Mouse (Mus musculus) olfactory bulb, adult 2 months (tissue): ENCODE data around the gene Odf4. TPM values are rescaled to one million over a fixed set of nuclear protein-coding genes. Genes with fewer than 3 reads are reported as not detected.

Source experiments
- H3K27ac ChIP-seq: fragments of 200-500 bp; 2 replicates; pipeline ENCODE4 v1.5.1; 2012; ENCODE audit warnings: low read depth, low read length; ENCODE audit not compliant: insufficient read depth
- H3K4me1 ChIP-seq: fragments of 200-500 bp; 2 replicates; pipeline ENCODE4 v1.6.1; 2012; ENCODE audit warnings: low read length; ENCODE audit not compliant: control insufficient read depth, insufficient read depth
- H3K4me3 ChIP-seq: fragments of 200-500 bp; 2 replicates; pipeline ENCODE4 v1.5.1; 2012; ENCODE audit warnings: mild to moderate bottlenecking, low read depth, low read length, moderate library complexity; ENCODE audit not compliant: insufficient read depth
- CTCF ChIP-seq: fragments of 200-500 bp; IDR thresholded peaks from 2 replicates; pipeline ENCODE4 v1.5.1; 2012; ENCODE audit warnings: low read depth, mild to moderate bottlenecking, low read length, moderate library complexity; ENCODE audit not compliant: insufficient read depth
- POLR2A ChIP-seq: fragments of 200-500 bp; IDR thresholded peaks from 2 replicates; pipeline ENCODE4 v1.6.1; 2012; ENCODE audit warnings: mild to moderate bottlenecking, low read depth, low read length, moderate library complexity; ENCODE audit not compliant: insufficient read depth
- WGBS: fragments of 180-500 bp; shearing (Covaris S2); methylation state at CpG from one replicate; pipeline ENCODE4 v1.1.7; 2018; 5-methylcytosine and 5-hydroxymethylcytosine counted together
- polyA plus RNA-seq: library from polyadenylated mRNA; stranded (reverse); fragments of >200 nt; gene quantifications from 2 replicates; pipeline ENCODE4 v1.2.4, GENCODE M21; 2012; ENCODE audit warnings: low replicate concordance; ENCODE audit not compliant: missing spikeins, insufficient read depth, insufficient read length

Gene Odf4
- polyA plus RNA-seq, 1 experiment, result not detected

DNA sequence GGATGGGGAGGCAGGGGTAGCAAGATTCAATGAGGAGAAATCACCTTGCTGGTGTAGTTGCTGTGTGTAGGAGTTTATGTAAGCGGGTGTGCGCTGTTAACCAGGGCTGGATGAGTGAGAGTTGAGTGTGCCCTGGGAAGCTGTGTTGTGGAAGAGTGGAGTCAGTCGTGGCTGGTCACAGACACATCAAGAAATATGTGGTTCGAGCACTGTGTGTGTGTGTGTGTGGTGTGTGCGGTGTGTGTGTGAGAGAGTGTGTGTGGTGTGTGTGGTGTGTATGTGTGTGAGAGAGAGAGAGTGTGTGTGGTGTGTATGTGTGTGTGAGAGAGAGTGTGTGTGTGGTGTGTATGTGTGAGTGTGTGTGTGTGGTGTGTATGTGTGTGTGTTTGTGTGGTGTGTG, 28.6 kb upstream of the Odf4 start:
- no peak overlapping the region for H3K4me3 ChIP-seq
- 55% methylated on average over 5 of the region's 5 CpGs for WGBS
- H3K4me1 ChIP-seq, result peaks cover 14% of the 10 kb centered on the region; the same call in 1 of the 2 replicates
- no peak overlapping the region for H3K27ac ChIP-seq
- TF ChIP-seq CTCF (no peak), POLR2A (no peak)

DNA sequence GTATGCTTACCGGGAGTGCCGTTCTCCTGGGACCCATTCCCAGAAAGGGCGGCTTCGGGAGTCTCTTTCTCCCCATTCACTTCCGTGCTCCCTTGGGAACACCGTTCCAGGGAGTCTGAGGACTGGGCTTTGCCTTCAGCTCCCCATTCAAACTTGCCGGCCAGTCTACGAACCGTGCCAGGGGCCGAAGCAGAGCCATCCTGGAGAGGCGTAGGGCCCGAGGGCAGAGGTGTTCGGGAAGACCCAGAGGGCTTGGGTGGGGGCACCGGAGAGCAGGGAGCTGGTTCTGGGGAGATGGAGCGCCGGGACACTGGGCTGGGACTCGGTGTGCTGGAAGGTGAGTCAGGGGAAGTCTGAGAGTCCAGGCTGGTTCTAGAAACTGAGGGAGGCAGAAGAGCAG, 27.5 kb upstream of the Odf4 start:
- 6% methylated on average over 17 of the region's 17 CpGs for WGBS
- peaks cover 14% of the 10 kb centered on the region; the same call in 1 of the 2 replicates for H3K4me1 ChIP-seq

DNA sequence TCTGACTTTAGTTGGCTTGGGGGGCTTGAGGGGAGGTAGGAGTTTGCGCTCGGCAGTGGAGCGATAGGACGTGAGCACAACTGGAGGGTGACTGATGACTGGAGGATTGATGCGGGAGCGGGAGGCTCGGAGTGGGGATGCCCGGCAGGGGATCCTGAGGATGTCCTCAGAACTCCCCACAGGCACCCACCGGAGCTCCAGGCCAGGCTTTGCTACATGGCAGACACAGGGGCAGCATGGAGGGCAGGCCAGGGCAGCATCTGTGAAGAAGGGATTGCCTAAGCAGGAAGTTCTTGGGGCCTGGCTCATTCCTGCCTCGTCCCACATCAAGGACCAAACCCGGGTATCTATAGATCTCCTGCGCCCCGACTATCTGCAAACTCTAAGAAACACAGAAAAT, 27.0 kb upstream of the Odf4 start:
- no peak for TF ChIP-seq POLR2A
- no peak for TF ChIP-seq CTCF
- WGBS, result 52% methylated on average over 13 of the region's 13 CpGs
- H3K4me1 ChIP-seq, result peaks cover 14% of the 10 kb centered on the region; the same call in 1 of the 2 replicates
- H3K4me3 ChIP-seq, result no peak overlapping the region
- no peak overlapping the region for H3K27ac ChIP-seq

More for the DNA sequence above, 27.5 kb upstream of the Odf4 start:
- Histone ChIP-seq H3K4me3 (peak overlapping the region; percentile 34), H3K27ac (no peak overlapping the region)
- TF ChIP-seq CTCF, result no peak
- no peak for TF ChIP-seq POLR2A

DNA sequence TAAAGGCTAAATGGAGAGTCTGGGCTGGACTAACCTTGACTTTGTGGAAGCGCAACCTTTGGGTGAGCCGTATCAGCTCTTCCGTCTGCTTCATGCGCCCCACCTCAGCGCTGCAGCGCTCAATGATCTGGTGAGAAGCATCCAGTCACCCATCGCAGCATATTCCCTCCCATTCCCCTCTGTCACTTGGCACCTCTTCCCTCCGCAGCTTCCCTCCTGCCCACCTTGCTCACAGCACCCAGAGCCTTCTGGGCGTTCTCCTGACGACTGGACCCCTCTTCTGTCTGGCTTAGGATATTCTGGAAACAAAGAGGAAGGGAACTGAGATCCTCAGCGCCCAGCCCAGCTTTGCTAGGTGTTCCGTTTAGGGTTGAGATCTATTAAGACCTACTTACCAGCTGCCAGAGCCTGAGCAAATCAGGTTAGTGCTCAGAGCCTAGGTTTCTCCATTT, 20.7 kb upstream of the Odf4 start:
- no peak for TF ChIP-seq POLR2A
- TF ChIP-seq CTCF, result no peak
- WGBS, result 7% methylated on average over 12 of the region's 12 CpGs
- Histone ChIP-seq H3K27ac (no peak overlapping the region), H3K4me1 (peaks cover 9% of the 10 kb centered on the region), H3K4me3 (peak overlapping the region; percentile 6)

DNA sequence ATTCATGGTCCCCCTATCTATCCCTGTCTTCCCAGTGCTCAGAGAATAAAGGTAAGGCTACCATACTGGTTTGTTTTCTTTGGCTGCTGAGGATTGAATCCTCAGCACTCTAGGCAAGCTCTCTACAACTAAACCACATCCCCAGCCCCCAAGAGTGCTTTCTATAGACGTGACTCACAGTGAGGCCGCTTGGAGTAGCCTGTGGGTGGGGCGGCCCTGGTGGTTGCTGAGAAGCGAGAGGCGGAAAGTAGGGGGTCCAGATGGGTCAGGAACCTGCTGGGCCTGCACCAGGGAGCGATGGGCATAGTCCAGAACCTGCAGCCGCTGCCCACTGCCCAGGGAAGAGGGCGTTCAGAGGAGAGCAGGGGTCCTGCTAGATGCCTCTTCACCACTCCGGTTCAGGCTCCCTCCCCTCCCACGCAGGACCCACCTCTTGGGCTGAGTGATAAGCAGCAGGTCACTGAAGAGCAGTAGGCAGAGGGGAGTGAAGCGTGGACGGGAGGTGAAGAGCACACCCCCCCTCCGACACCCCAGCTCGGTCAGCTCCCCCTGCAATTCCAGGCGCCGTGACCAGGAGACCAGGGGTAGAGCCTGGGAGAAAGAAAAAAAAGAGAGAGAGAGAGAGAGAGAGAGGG, 20.0 kb upstream of the Odf4 start:
- Histone ChIP-seq H3K27ac (0 out of 2 replicates have a peak overlapping the region, but pooled peaks have one; percentile 21), H3K4me3 (peak overlapping the region; percentile 36), H3K4me1 (peaks cover 9% of the 10 kb centered on the region)
- 11% methylated on average over 16 of the region's 16 CpGs for WGBS
- no peak for TF ChIP-seq POLR2A
- no peak for TF ChIP-seq CTCF

DNA sequence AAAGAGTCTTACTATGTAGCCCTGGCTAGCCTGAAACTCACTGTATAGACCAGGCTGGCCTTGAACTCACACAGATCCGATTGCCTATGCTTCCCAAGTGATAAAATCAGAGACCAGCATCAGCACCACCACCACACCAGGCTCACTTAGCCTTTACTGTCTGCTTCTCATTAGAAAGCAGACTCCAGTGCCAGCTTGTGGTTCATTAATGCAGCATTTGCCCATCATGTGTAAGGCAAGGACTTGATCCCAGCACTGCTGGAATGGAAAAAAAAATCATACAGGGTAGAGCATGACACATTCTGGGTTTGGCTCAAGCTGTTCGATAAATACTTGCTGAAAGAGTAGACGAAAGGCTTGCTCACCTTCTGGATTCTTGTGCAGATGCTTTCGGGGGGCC, 19.1 kb upstream of the Odf4 start:
- 95% methylated on average over 4 of the region's 4 CpGs for WGBS
- no peak overlapping the region for H3K4me3 ChIP-seq
- TF ChIP-seq POLR2A (no peak), CTCF (no peak)
- no peak overlapping the region for H3K27ac ChIP-seq
- H3K4me1 ChIP-seq, result peaks cover 9% of the 10 kb centered on the region

DNA sequence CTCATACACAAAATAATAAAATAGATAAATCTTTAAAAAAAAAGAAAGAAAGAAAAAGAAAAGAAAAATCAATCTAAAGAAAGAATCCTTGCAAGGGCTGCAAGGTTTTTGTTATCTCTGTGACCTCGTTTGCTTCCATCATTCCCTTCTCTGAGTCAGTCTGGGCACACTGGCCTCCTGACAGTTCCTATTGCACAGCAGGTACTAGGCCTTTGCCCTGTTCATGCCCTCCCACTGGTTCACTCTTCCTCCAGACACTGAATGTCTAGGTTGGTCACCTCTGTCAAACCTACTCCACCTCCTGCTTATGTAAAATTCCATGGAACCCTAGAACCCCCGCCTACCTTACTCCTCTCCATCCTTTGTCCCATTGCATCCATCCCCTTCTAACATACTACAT, 18.4 kb upstream of the Odf4 start:
- H3K4me3 ChIP-seq, result no peak overlapping the region
- no peak overlapping the region for H3K27ac ChIP-seq
- peaks cover 9% of the 10 kb centered on the region for H3K4me1 ChIP-seq
- 91% methylated on average over 2 of the region's 2 CpGs for WGBS
- TF ChIP-seq POLR2A (no peak), CTCF (no peak)

DNA sequence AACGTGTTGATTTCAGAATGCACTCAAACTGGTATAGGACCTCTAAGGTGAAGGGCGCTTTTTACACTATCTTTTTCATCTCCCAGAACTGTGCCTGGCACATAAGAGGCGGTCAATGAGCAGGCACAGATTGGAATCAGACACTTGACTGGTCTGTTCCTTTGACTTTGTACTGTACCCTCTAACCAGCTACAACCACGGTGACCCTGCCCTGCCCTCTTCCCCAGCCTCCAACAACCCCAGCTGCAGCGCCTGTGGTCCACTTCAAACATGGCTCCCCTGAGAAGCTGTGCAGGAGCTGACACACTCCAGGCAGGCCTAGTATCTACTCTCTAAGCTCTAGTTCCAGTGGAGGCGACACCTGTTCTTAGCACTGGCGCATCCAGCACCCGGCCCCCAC, 15.8 kb upstream of the Odf4 start:
- Histone ChIP-seq H3K4me3 (no peak overlapping the region), H3K27ac (no peak overlapping the region), H3K4me1 (peaks cover 9% of the 10 kb centered on the region)
- WGBS, result 95% methylated on average over 8 of the region's 8 CpGs
- TF ChIP-seq CTCF (no peak), POLR2A (no peak)

DNA sequence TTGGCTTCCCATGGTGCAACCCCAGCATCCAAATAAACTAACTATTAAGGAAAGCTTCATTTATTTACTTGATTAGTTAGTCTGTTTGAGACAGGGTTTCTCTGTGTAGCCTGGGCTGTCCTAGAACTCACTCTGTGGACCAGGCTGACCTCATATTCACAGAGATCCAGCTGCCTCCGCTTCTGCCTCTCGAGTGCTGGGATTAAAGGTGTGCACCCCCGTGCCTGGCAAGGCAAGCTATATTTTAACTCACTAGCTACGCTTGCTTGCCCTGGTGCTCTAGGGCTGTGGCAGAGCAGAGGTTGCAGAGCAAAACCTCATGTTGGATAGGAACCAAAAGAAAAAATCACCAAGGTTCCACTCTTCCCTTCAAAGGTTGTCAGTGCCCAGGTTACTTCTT, 13.6 kb upstream of the Odf4 start:
- H3K27ac ChIP-seq, result no peak overlapping the region
- 39% methylated on average over 4 of the region's 4 CpGs for WGBS
- no peak for TF ChIP-seq POLR2A
- no peak for TF ChIP-seq CTCF
- no peaks in the 10 kb centered on the region; the same call in 1 of the 2 replicates for H3K4me1 ChIP-seq
- H3K4me3 ChIP-seq, result 0 out of 2 replicates have a peak overlapping the region, but pooled peaks have one; percentile 11
